Mouse (Mus musculus) yolk sac, embryonic 10.5 days (tissue): ENCODE measurements around the gene Smim14.

Source experiments
- DNase-seq: peaks from one replicate; pipeline ENCODE4 v3.0.0-alpha.2; 2017; ENCODE audit warnings: low spot score

Smim14 gene

GRCm38 (mm10) chr5:65459454-65459853 lies 77.5 kb downstream of the Smim14 start:
- no peak for DNase-seq

GRCm38 (mm10) chr5:65457846-65458245 lies 79.1 kb downstream of the Smim14 start:
- no peak for DNase-seq

GRCm38 (mm10) chr5:65457086-65457827 lies 79.7 kb downstream of the Smim14 start:
- DNase-seq: no peak

GRCm38 (mm10) chr5:65454771-65455170 lies 82.2 kb downstream of the Smim14 start:
- no peak for DNase-seq

GRCm38 (mm10) chr5:65448941-65449340 lies 88.0 kb downstream of the Smim14 start:
- no peak for DNase-seq

- no peak for DNase-seq
These were observed 89.2 kb downstream of the Smim14 start for GRCm38 (mm10) chr5:65447826-65448225.

GRCm38 (mm10) chr5:65446756-65447155 lies 90.2 kb downstream of the Smim14 start:
- no peak for DNase-seq

GRCm38 (mm10) chr5:65444981-65445380 lies 92.0 kb downstream of the Smim14 start:
- no peak for DNase-seq

GRCm38 (mm10) chr5:65438041-65438440 lies 98.9 kb downstream of the Smim14 start:
- DNase-seq: no peak

- peak; percentile 99 for DNase-seq
These were observed 101.0 kb downstream of the Smim14 start, which contains the start of gene Ugdh for GRCm38 (mm10) chr5:65435806-65436561. Gene Ugdh (minus strand): TSS chr5:65435949.

GRCm38 (mm10) chr5:65435363-65435805 lies 101.6 kb downstream of the Smim14 start:
- DNase-seq: no peak

- no peak for DNase-seq
These were observed 102.3 kb downstream of the Smim14 start for GRCm38 (mm10) chr5:65434471-65435362.

- DNase-seq: no peak
These were observed 107.5 kb downstream of the Smim14 start for GRCm38 (mm10) chr5:65429441-65429840.

GRCm38 (mm10) chr5:65428321-65428720 lies 108.7 kb downstream of the Smim14 start:
- DNase-seq: peak; percentile 40

GRCm38 (mm10) chr5:65425251-65425650 lies 111.7 kb downstream of the Smim14 start:
- no peak for DNase-seq

- peak; percentile 54 for DNase-seq
These were observed 112.8 kb downstream of the Smim14 start for GRCm38 (mm10) chr5:65424215-65424614.

- no peak for DNase-seq
These were observed 114.2 kb downstream of the Smim14 start for GRCm38 (mm10) chr5:65422803-65423202.

GRCm38 (mm10) chr5:65420822-65421221 lies 116.2 kb downstream of the Smim14 start:
- DNase-seq: no peak

- DNase-seq: no peak
These were observed 117.8 kb downstream of the Smim14 start for GRCm38 (mm10) chr5:65419136-65419535.

GRCm38 (mm10) chr5:65415653-65416458 lies 121.1 kb downstream of the Smim14 start:
- peak; percentile 75 for DNase-seq

- no peak for DNase-seq
These were observed 129.0 kb downstream of the Smim14 start for GRCm38 (mm10) chr5:65407989-65408388.
